Mouse (Mus musculus) C3H10T1/2 (cell line): ENCODE results near the gene Angptl6. TPM values are rescaled to one million over a fixed set of nuclear protein-coding genes. Genes with fewer than 3 reads are reported as not detected.

Experiments used
- polyA plus RNA-seq, 2 experiments: library from polyadenylated mRNA; unstranded; fragments of >200 nt; fragmentation: generic; extraction: Trizol; gene quantifications; one replicate each; pipeline ENCODE4 v1.2.1; 2012; ENCODE audit warnings: missing spikeins in 2 of 2

Gene Angptl6
- 1 to 10 TPM in 1 of 2 experiments, under 1 TPM in 1; 0.51 to 1.0 TPM for polyA plus RNA-seq

DNA sequence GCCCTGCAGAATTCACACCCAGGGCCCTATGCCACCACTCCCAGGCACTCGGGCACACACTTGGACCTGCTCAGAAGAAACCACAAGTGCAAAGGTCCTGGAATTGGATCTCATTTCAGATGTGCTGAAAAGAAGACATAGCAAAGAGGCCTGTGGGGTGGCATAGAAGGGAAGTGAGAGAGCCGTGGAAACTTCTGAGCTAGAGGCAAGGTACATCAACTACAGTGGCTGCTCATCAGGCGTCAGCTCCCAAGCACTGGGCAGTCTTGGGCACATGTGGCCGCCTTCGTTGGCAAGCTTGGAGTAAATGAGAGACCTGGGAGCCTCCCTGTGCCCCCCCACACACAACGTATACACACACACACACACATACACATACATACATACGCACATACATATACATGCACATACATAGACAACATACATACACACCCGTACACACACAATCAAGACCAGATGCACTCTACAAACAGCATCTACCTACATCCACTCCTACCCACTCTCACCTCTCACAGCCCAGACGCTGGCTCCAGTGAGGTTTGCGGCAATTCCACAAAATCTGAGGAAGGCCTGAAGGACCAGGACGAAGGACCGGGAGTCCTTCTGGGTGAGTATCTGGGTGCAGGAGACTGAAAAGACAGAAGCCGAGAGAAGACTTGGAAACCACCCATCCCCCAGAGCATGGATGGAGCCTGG lies at the start of gene Angptl6:
Gene Angptl6 (minus strand): TSS at position 631 of the 696 bp plus-strand sequence.

DNA sequence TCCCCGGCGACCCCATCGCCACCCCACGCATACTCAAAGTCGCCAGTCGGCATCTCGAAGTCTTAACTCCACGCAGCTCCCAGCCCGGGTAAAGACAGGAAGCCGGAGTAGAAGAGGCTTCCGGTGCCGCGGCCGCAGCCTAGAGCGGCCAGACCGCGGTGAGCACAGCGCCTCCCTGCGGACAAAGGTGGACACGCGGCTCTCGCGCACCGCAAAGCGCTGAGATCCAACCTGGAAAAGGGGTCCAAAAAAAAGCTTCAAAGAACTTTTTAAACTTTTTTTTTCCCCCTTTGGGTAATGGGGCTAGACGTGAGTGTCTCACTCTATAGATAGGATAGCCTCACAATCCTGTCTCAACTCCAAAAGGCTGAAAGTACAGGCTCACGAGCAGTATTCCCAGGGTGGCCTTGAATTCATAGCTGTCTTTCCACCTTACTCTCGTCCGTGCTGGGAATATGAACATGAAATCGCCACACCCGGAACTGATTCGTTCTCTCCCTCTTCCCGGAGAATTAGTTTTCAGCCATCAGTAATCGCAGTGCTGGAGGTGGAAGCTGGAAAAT lies 19.1 kb upstream of the Angptl6 start, which contains the start of gene Eif3g:
Gene Eif3g (minus strand): TSS at position 113 of the 563 bp plus-strand sequence.

DNA sequence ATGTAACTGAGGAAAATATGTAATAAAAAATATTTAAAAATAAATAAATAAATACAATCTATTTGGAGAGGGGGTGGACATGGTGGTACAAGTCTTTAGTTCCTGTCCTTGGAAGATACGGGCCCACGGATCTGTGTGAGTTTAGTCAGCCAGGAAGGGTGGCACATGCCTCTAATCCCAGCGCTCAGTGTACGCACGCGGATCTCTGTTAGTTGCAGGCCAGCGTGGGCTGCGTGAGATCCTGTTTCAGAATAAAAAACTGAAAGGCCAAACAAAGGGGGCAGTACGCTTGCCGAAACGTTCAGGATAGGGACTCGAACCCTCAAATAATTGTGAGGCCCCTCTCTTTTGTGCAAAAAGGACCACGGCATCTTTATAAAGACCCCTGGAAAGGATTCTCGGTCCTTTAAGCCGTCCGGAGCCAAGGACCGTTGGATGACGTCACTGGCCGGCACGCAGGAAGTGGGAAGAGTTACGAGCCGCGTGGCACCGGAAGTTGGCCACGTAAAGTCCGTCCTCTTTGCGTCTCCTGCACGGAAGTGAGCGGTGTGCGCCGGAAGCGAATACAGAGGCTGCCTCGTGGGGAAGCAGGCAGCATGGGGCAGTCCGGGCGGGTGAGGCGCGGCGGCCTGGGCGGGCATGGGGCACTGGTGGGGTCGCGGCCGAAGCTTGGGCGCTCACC lies 8.3 kb upstream of the Angptl6 start, which contains the start of gene Ppan:
Gene Ppan (plus strand): TSS at position 472 of the 682 bp plus-strand sequence.

DNA sequence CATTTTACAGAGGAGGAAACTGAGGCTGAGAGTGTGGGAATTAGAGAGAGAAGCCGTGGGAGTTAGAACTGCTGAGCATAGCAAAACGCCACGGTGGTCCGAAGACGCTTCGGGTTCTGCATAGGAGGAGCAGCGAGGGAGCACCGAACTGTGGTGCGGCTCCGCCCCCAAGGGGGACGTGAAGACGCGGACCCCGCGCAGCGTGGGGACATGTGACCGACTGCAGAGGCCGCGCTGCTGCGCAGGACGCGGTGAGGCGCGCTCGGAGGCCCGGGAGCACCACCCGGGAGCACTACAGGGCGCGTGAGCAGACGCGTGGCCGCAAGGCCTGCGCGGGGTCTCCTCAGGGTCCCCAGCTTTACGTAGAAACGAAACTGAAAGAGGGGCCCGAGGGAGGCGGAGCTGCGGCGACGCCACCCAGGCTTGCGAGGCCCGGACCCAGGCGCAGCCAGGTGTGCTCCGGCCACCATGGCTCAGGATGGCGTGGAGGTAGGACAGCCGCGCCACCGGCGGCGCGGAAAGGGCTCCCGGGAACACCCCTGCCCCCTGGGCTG lies 11.0 kb downstream of the Angptl6 start, which contains the start of gene A230050P20Rik:
Gene A230050P20Rik (plus strand): TSS at position 195 of the 554 bp plus-strand sequence.

Other genes starting within 250 kb of the Angptl6 start
- gene Ubl5, start 236.8 kb downstream of the Angptl6 start, polyA plus RNA-seq, result 100 to 1,000 TPM; 828 to 889 TPM
- 10 to 100 TPM in 1 of 2 experiments, 1 to 10 TPM in 1; 4.9 to 16.8 TPM for gene Fbxl12, start 235.0 kb downstream of the Angptl6 start, polyA plus RNA-seq
- 10 to 100 TPM; 28.6 to 44.2 TPM for gene Pin1, start 227.6 kb downstream of the Angptl6 start, polyA plus RNA-seq
- gene Olfm2, start 133.4 kb downstream of the Angptl6 start, polyA plus RNA-seq, result under 1 TPM; 0.04 to 0.24 TPM
- gene Col5a3, start 64.7 kb downstream of the Angptl6 start, polyA plus RNA-seq, result 10 to 100 TPM in 1 of 2 experiments, under 1 TPM in 1; 0.21 to 10.8 TPM
- not detected for gene Rdh8, start 61.2 kb downstream of the Angptl6 start, polyA plus RNA-seq
- gene A230050P20Rik, start 11.1 kb downstream of the Angptl6 start, polyA plus RNA-seq, result under 1 TPM in 1 of 2 experiments, not detected in 1; 0.02 TPM
- 10 to 100 TPM; 26.9 to 45.5 TPM for gene Ppan, start 8.4 kb upstream of the Angptl6 start, polyA plus RNA-seq
- gene Eif3g, start 18.9 kb upstream of the Angptl6 start, polyA plus RNA-seq, result 100 to 1,000 TPM; 144 to 260 TPM
- 10 to 100 TPM; 22.4 to 29.1 TPM for gene Dnmt1, start 80.2 kb upstream of the Angptl6 start, polyA plus RNA-seq
- 10 to 100 TPM; 11.7 to 27.7 TPM for gene S1pr2, start 97.1 kb upstream of the Angptl6 start, polyA plus RNA-seq
- gene Mrpl4, start 123.0 kb upstream of the Angptl6 start, polyA plus RNA-seq, result 100 to 1,000 TPM; 124 to 136 TPM
- under 1 TPM; 0.04 to 0.99 TPM for gene Icam1, start 136.3 kb upstream of the Angptl6 start, polyA plus RNA-seq
- under 1 TPM; 0.08 to 0.52 TPM for gene Icam4, start 149.6 kb upstream of the Angptl6 start, polyA plus RNA-seq
- 1 to 10 TPM in 1 of 2 experiments, under 1 TPM in 1; 0.25 to 7.9 TPM for gene Icam5, start 152.3 kb upstream of the Angptl6 start, polyA plus RNA-seq
- under 1 TPM in 1 of 2 experiments, not detected in 1; 0.57 TPM for gene Zglp1, start 187.4 kb upstream of the Angptl6 start, polyA plus RNA-seq
- under 1 TPM; 0.52 to 0.88 TPM for gene Gm49373, start 193.4 kb upstream of the Angptl6 start, polyA plus RNA-seq
- 10 to 100 TPM; 58.9 to 94.5 TPM for gene Fdx1l, start 193.9 kb upstream of the Angptl6 start, polyA plus RNA-seq
- 1 to 10 TPM in 1 of 2 experiments, under 1 TPM in 1; 0.99 to 1.5 TPM for gene Gm38431, start 212.3 kb upstream of the Angptl6 start, polyA plus RNA-seq
- gene Raver1, start 212.3 kb upstream of the Angptl6 start, polyA plus RNA-seq, result 10 to 100 TPM; 46.3 to 49.8 TPM